Mouse (Mus musculus) urinary bladder, adult 2 months (tissue): Measurements from ENCODE around the gene Stk25. TPM values are rescaled to one million over a fixed set of nuclear protein-coding genes. Genes with fewer than 3 reads are reported as not detected.

Experiments used
- DNase-seq: peaks from one replicate; pipeline ENCODE4 v3.0.0; 2022; ENCODE audit warnings: low spot score
- polyA plus RNA-seq: library from polyadenylated mRNA; depleted of rRNA; stranded (reverse); fragments of >200 nt; gene quantifications from 2 replicates; pipeline ENCODE4 v1.2.3, GENCODE M21; 2012

Stk25 gene
- polyA plus RNA-seq, 1 experiment: 169 TPM

DNA sequence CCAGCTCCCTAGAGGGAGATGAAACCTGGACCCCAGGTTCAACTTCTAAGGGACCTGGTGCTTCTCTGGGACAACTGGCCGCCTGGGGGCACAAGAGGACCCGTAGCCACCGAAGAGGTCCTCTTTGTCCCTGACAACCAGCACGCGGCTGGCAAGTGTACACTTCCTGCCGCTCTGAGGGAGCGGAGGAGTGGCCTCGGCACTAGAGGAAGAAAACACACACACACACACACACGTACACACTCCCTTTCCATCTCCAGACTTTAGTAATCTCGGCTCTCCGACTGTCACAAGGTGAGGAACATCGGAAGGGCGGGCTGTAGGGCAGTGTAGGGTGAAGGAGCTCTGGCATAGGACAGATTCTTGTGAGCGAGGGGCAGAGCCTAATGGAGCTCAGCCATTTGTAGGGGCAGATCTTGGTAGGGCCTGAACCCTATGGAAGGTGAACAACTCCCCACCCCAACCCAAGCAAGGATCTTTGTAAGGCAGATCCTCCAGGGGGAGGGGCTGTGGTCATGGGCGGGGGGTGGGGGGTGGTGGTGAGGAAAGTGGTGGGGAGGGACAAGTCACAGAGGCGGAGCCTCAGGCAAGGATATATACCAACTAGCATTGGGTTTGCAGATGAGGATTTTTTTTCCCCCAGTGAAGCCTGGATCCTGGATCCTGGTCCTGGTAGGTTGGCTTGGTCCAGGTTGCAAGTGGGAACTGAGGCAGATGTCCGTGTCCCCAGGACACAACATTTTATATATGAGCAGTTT is 10.5 kb upstream of the Stk25 start:
- peak; percentile 55 for DNase-seq

- no peak for DNase-seq
These were observed 9.4 kb upstream of the Stk25 start for GRCm38 (mm10) chr1:93667760-93668400.

GRCm38 (mm10) chr1:93657025-93657360 is 1.5 kb downstream of the Stk25 start:
- no peak for DNase-seq

GRCm38 (mm10) chr1:93656325-93657024 is 2.0 kb downstream of the Stk25 start:
- no peak for DNase-seq

DNA sequence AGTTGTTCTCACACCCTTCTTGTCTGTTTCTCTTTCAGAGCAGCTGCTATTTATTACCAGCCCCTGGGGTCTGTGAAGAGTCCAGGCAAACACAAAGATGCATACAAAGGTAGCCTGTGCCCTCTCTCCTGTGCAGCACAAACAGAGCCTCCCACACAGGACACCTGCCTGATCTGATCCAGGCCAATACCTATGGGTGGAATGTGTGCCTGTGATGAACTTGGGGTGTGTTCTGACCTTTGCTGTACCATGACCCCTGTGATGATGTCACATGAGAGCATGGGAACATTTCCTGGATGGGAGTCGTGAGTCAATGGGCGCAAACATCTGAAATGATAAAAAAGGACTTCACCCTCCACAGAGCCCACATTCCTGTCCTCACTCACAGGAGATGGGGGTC is 3.7 kb downstream of the Stk25 start:
- no peak for DNase-seq

DNA sequence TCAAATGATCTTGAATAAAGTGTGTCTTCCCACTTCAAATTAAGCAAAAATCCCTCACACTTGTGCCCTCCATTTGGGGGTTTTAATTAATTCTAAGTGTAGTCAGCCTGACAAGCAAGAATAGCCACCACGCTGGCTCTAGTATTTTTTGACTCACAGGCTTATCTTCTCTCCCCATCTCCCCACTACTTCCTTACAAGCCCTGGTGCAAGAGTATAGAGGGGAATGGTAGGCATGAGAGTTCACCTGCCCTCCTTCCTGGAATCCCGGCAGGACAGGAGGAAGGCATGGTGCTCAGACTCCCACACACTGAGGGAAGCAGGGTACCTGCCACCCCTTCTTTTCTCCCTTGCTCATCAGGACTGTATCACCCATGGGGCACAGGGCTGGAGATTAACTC is 4.2 kb downstream of the Stk25 start:
- DNase-seq: no peak

- no peak for DNase-seq
These were observed 8.8 kb downstream of the Stk25 start for GRCm38 (mm10) chr1:93649604-93650172.

- DNase-seq: no peak
These were observed 15.8 kb downstream of the Stk25 start for GRCm38 (mm10) chr1:93642692-93643091.

DNA sequence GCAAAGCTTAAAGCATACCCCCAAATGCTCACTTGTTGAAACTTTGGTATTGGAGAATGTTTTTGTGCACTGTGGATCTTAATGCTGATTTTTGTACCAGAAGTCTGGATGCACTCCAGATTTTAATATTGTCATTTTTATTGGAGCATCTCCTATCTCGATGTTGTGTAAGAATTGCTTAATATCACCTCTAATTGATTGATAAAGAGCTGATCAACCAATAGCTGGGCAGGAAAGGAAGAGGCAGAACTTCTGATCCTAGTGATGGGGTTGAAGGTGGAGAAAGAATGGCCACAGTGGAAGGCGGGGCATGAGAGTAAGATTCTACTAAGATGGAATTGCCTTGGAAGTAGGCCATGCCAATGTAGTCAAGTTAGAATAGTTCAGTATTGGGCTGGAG is 16.5 kb downstream of the Stk25 start:
- no peak for DNase-seq

- no peak for DNase-seq
These were observed 22.1 kb downstream of the Stk25 start for GRCm38 (mm10) chr1:93636211-93636897.

GRCm38 (mm10) chr1:93635580-93636192 is 22.8 kb downstream of the Stk25 start:
- DNase-seq: no peak

DNA sequence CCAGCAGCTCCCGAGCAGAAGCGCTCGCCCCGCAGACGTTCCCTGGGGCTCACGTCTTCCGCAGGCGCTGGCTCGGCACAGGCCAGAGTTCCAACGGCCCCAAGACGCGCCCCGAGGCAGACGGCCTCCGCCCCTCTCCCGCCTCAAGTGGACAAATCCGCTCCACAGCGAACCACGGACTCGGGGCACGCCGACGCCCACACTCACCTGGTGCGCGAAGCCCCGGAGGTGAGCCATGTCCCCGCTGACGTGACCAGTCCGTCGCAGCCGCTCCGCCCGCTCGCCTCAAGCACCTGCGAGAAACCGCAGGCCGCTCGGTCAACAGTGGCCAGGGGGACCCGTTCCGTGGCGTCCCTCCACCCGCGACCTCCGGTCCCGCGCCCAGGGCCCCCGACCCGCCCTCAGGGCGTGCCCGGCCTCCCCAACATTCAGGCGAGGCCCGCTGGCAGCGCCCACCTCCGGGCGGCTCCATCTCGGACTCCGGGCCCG is 23.3 kb downstream of the Stk25 start:
- peak; percentile 93 for DNase-seq

DNA sequence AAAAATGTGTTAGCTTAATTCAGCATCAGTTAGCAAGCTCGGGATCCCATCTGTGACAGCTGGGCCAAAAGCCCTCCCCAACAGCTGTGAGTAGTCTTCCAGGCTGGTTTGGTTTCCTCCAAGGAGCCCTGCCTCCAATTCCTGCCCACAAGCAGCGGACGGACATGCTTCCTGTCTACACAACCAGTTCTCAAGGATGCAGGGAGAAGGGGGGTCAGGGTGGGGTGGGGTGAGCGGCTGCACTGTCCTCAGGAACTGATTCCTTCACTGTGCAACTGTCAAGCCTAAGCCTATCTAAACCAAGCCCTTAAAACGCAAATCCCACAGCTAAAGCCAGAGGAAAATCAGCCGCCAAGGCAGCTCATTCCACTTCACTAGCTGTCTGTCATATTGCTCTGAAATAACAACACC is 24.0 kb downstream of the Stk25 start:
- no peak for DNase-seq

GRCm38 (mm10) chr1:93632723-93633122 is 25.7 kb downstream of the Stk25 start:
- no peak for DNase-seq

DNA sequence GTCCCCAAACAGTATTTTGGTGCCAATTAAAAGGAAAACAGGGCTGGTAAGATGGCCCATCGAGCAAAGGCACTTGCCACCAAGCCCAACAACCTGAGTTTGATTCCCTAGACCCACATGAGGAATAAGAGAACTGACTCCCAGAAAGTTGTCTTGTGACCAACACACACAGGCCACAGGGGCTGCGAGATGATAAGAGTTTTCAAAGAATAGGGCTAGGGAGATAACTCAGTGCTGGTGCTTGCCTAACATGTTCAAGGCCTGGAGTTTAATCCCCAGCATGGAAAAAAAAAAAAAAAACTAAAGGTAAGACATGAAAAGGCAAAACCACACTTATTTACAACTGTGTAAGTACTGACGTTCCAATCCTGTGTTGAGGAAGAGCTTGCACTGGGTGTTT is 27.7 kb downstream of the Stk25 start:
- DNase-seq: no peak

DNA sequence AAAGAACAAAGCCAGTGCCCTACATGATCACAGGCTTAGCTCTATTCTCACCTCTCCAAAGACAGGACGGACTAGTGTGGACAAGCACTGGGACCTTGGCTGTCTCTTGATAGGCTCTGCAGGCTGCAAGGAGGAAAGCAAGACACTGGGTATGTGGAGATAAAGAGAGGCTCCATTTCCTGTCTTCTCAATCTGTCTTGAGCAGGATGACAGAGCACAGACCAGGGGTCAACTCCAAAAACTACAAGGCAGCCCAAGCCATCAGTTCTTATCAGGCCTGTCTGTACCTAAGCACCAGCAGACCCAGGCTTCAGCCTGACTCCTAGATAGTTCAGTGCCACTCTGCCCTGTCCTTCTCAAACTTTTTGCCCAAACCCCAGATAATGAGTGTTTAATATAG is 34.0 kb downstream of the Stk25 start:
- DNase-seq: no peak

- no peak for DNase-seq
These were observed 39.5 kb downstream of the Stk25 start for GRCm38 (mm10) chr1:93618948-93619347.

- DNase-seq: no peak
These were observed 40.3 kb downstream of the Stk25 start for GRCm38 (mm10) chr1:93618059-93618748.

GRCm38 (mm10) chr1:93609762-93610161 is 48.7 kb downstream of the Stk25 start:
- no peak for DNase-seq

- no peak for DNase-seq
These were observed 49.7 kb downstream of the Stk25 start for GRCm38 (mm10) chr1:93608696-93609245.
